Mouse (Mus musculus): ENCODE data around the gene Bsnd. TPM values are rescaled to one million over a fixed set of nuclear protein-coding genes. Genes with fewer than 3 reads are reported as not detected.

Gene Bsnd
- polyA plus RNA-seq, 1 experiment from 2014 or later, result not detected

GRCm38 (mm10) chr4:106437207-106437606 lies 54.9 kb downstream of the Bsnd start:
- no peaks in the 10 kb centered on the region for H3K27me3 ChIP-seq (replicated peaks; ENCODE audit: control insufficient read depth, insufficient read depth, low read length)
- peaks cover 23% of the 10 kb centered on the region for H3K36me3 ChIP-seq (ENCODE audit: control insufficient read depth, insufficient read depth)
- no peak overlapping the region for H3K9ac ChIP-seq (replicated peaks; ENCODE audit: low read depth, low read length)
- no peaks in the 10 kb centered on the region for H3K9me3 ChIP-seq (ENCODE audit: control insufficient read depth, low read length)
- ATAC-seq, result no peak
- H3K4me1 ChIP-seq (replicated peaks; ENCODE audit: control insufficient read depth, insufficient read depth, low read length), result no peaks in the 10 kb centered on the region
- 95% methylated on average over 5 of the region's 5 CpGs for WGBS
- no peak overlapping the region for H3K4me3 ChIP-seq (replicated peaks; ENCODE audit: low read length)
- no peak overlapping the region for H3K4me2 ChIP-seq (ENCODE audit: low read length)
- no peak overlapping the region for H3K27ac ChIP-seq (ENCODE audit: low read length)

- 49% methylated on average over 4 of the region's 4 CpGs for WGBS
- H3K4me3 ChIP-seq (replicated peaks; ENCODE audit: low read length), result no peak overlapping the region
- H3K36me3 ChIP-seq (ENCODE audit: control insufficient read depth, insufficient read depth), result peaks cover 28% of the 10 kb centered on the region
- H3K9me3 ChIP-seq (ENCODE audit: control insufficient read depth, low read length), result no peaks in the 10 kb centered on the region
- no peaks in the 10 kb centered on the region for H3K27me3 ChIP-seq (replicated peaks; ENCODE audit: control insufficient read depth, insufficient read depth, low read length)
- 0 out of 2 replicates have a peak, but pooled peaks have one; percentile 8 for ATAC-seq
- no peaks in the 10 kb centered on the region for H3K4me1 ChIP-seq (replicated peaks; ENCODE audit: control insufficient read depth, insufficient read depth, low read length)
- H3K9ac ChIP-seq (replicated peaks; ENCODE audit: low read depth, low read length), result no peak overlapping the region
- no peak overlapping the region for H3K27ac ChIP-seq (ENCODE audit: low read length)
- no peak overlapping the region for H3K4me2 ChIP-seq (ENCODE audit: low read length)
These were observed 55.6 kb downstream of the Bsnd start for GRCm38 (mm10) chr4:106436475-106436874.

- H3K27me3 ChIP-seq (replicated peaks; ENCODE audit: control insufficient read depth, insufficient read depth, low read length), result no peaks in the 10 kb centered on the region
- H3K9ac ChIP-seq (replicated peaks; ENCODE audit: low read depth, low read length), result no peak overlapping the region
- 97% methylated on average over 2 of the region's 2 CpGs for WGBS
- no peak overlapping the region for H3K4me2 ChIP-seq (ENCODE audit: low read length)
- no peaks in the 10 kb centered on the region for H3K4me1 ChIP-seq (replicated peaks; ENCODE audit: control insufficient read depth, insufficient read depth, low read length)
- H3K36me3 ChIP-seq (ENCODE audit: control insufficient read depth, insufficient read depth), result peaks cover 32% of the 10 kb centered on the region
- H3K27ac ChIP-seq (ENCODE audit: low read length), result no peak overlapping the region
- H3K4me3 ChIP-seq (replicated peaks; ENCODE audit: low read length), result no peak overlapping the region
- no peak for ATAC-seq
- no peaks in the 10 kb centered on the region for H3K9me3 ChIP-seq (ENCODE audit: control insufficient read depth, low read length)
These were observed 56.7 kb downstream of the Bsnd start for GRCm38 (mm10) chr4:106435426-106435825.

Other genes starting within 250 kb of the Bsnd start
- gene Usp24, start 176.1 kb downstream of the Bsnd start, polyA plus RNA-seq (2015; fragmentation: Nextera tagmentation; extraction: Ambion mirVana), result 7.7 and 8.8 TPM in 2 replicates
- gene Pcsk9, start 28.0 kb downstream of the Bsnd start, polyA plus RNA-seq (2015; fragmentation: Nextera tagmentation; extraction: Ambion mirVana), result 0.77 and 0.99 TPM in 2 replicates
- 3.9 and 4.2 TPM in 2 replicates for gene Dhcr24, start 68.8 kb upstream of the Bsnd start, polyA plus RNA-seq (2015; fragmentation: Nextera tagmentation; extraction: Ambion mirVana)
- gene Lexm, start 125.0 kb upstream of the Bsnd start, polyA plus RNA-seq (2015; fragmentation: Nextera tagmentation; extraction: Ambion mirVana), result not detected in 2 replicates
- gene Ttc22, start 130.1 kb upstream of the Bsnd start, polyA plus RNA-seq (2015; fragmentation: Nextera tagmentation; extraction: Ambion mirVana), result 0.40 and 0.71 TPM in 2 replicates
- 12.6 and 12.8 TPM in 2 replicates for gene Pars2, start 158.8 kb upstream of the Bsnd start, polyA plus RNA-seq (2015; fragmentation: Nextera tagmentation; extraction: Ambion mirVana)
- 133 and 152 TPM in 2 replicates for gene Ttc4, start 186.7 kb upstream of the Bsnd start, polyA plus RNA-seq (2015; fragmentation: Nextera tagmentation; extraction: Ambion mirVana)
- 0.29 and 0.38 TPM in 2 replicates for gene Mroh7, start 238.6 kb upstream of the Bsnd start, polyA plus RNA-seq (2015; fragmentation: Nextera tagmentation; extraction: Ambion mirVana)
- gene Fam151a, start 241.6 kb upstream of the Bsnd start, polyA plus RNA-seq (2015; fragmentation: Nextera tagmentation; extraction: Ambion mirVana), result not detected in 2 replicates

All from forebrain, embryonic 16.5 days (tissue).